18 mouse cellular contexts compared by ENCODE assay signal in the genomic region with DNA sequence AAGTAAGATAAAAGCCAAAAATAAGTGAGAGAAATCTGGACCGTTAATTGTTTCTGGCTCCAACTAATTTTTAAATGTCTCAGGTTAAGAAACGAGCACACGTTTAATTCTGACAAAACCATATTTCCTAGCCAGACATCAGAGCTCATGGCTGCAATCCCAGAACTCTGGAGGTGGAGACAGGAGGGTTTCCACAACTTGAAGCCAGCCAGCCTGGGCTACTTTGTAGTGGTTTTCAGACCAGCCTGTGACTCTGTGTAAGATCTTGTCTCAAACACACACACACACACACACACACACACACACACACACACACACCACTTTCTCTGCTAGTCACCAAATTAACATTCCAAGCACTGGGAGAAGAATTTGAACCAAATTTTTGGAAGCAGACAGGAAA.
A peak's percentile ranks its signal among the peaks of the same experiment; 100 is the strongest.
DNase-seq lines count a peak whose midpoint lies in the region; ATAC-seq lines count a peak whose summit lies in the region.
"Had no signal": no experiment of that assay in that cellular context is flagged by ENCODE, and none has a peak within 500 bp of the region (broad histone marks: within the 10 kb centered on the region; RNA-seq: fewer than 3 reads in every experiment).

No protein-coding gene starts in this region.

- peaks cover 34% of the 10 kb centered on the region for H3K27me3 ChIP-seq in hindbrain, embryonic 10.5 days (ENCODE audit: insufficient read depth, poor library complexity, severe bottlenecking)
- no peaks in the 10 kb centered on the region for H3K27me3 ChIP-seq in hindbrain, embryonic 14.5 days (ENCODE audit: control insufficient read depth, insufficient read depth, low read length)
- H3K27me3 ChIP-seq: heart, embryonic 13.5 days had no signal

- H3K4me3 ChIP-seq in hindbrain, embryonic 10.5 days: no peak overlapping the region
- no peak overlapping the region for H3K4me3 ChIP-seq in hindbrain, embryonic 14.5 days (replicated peaks; ENCODE audit: low read length)
- H3K4me3 ChIP-seq: embryonic facial prominence, embryonic 10.5 days; heart, embryonic 13.5 days; limb, embryonic 10.5 days had no signal

- no peaks in the 10 kb centered on the region for H3K9me3 ChIP-seq in hindbrain, embryonic 10.5 days
- no peaks in the 10 kb centered on the region for H3K9me3 ChIP-seq in hindbrain, embryonic 14.5 days (ENCODE audit: control insufficient read depth, low read length)
- H3K9me3 ChIP-seq: embryonic facial prominence, embryonic 10.5 days; heart, embryonic 13.5 days; limb, embryonic 10.5 days had no signal

- H3K36me3 ChIP-seq in hindbrain, embryonic 10.5 days: no peaks in the 10 kb centered on the region
- H3K36me3 ChIP-seq in hindbrain, embryonic 14.5 days (replicated peaks; ENCODE audit: control insufficient read depth, insufficient read depth): no peaks in the 10 kb centered on the region
- H3K36me3 ChIP-seq: embryonic facial prominence, embryonic 10.5 days; heart, embryonic 13.5 days; limb, embryonic 10.5 days had no signal

- H3K27ac ChIP-seq in hindbrain, embryonic 10.5 days: peak overlapping the region; percentile 86
- H3K27ac ChIP-seq in hindbrain, embryonic 14.5 days: no peak overlapping the region
- H3K27ac ChIP-seq: embryonic facial prominence, embryonic 10.5 days; heart, embryonic 13.5 days; limb, embryonic 10.5 days had no signal

- peaks cover 89% of the 10 kb centered on the region for H3K4me1 ChIP-seq in hindbrain, embryonic 10.5 days (replicated peaks)
- peaks cover 42% of the 10 kb centered on the region for H3K4me1 ChIP-seq in hindbrain, embryonic 14.5 days (replicated peaks; ENCODE audit: control insufficient read depth, insufficient read depth, low read length)

- H3K4me2 ChIP-seq in hindbrain, embryonic 14.5 days (replicated peaks): no peak overlapping the region
- H3K4me2 ChIP-seq: heart, embryonic 13.5 days; liver, embryonic 11.5 days had no signal

- no peak for ATAC-seq in hindbrain, embryonic 14.5 days (ENCODE audit: low FRiP score)

- DNase-seq in cerebellum, postnatal 14 days: peak; percentile 31 to 74
- DNase-seq in cerebellum, postnatal 4 days (ENCODE audit: low spot score in 2 of 2): no peak
- no peak for DNase-seq in hindbrain, embryonic 10.5 days (ENCODE audit: low spot score)
- DNase-seq in hindbrain, embryonic 14.5 days (ENCODE audit: low spot score): no peak
- peak; percentile 23 for DNase-seq in 3134 (ENCODE audit: extremely low read depth, insufficient read length, low spot score)
- DNase-seq in layer of hippocampus, adult 8-10 months (ENCODE audit: low spot score in 2 of 2): peak; percentile 43 to 49
- DNase-seq in adrenal gland, postnatal 36 days: no peak
- DNase-seq in kidney, postnatal 4 days: no peak
- DNase-seq: adrenal gland, postnatal 14 days; heart, postnatal 4 days; kidney, adult 9 months; lung, adult 2 months; spleen, adult 18-20 months; thymus, adult 2 months had no signal

- H3K9ac ChIP-seq in hindbrain, embryonic 14.5 days: no peak overlapping the region
- H3K9ac ChIP-seq: heart, embryonic 13.5 days had no signal

- WGBS in hindbrain, embryonic 10.5 days: 84% methylated on average over 3 of the region's 3 CpGs
- whole genome bisulfite sequencing in hindbrain, embryonic 14.5 days: 67% methylated on average over 3 of the region's 3 CpGs

Comparison
In these comparisons a context has a peak if more than half of its experiments do, and no peak if none do; other contexts are left out.
1. DNase-seq: peak in cerebellum, postnatal 14 days (2 of 2), 3134 (single experiment) and layer of hippocampus, adult 8-10 months (2 of 2); none in cerebellum, postnatal 4 days (0 of 2), hindbrain, embryonic 10.5 days (single experiment), hindbrain, embryonic 14.5 days (single experiment), adrenal gland, postnatal 36 days (0 of 2) and kidney, postnatal 4 days (0 of 2).